Mouse (Mus musculus) limb, embryonic 13.5 days (tissue): ENCODE data around the gene Inpp5f. TPM values are rescaled to one million over a fixed set of nuclear protein-coding genes. Genes with fewer than 3 reads are reported as not detected.

ENCODE experiments used
- ATAC-seq: fragments of 200-750 bp; cut with Nextera tagmentation; 2 replicates; pipeline ENCODE4 v1.8.0; 2017; ENCODE audit warnings: low read depth, moderate number of reproducible peaks, moderate TSS enrichment; ENCODE audit not compliant: low FRiP score
- H3K27ac ChIP-seq: fragments of 300-500 bp; sonication (generic); 2 replicates; pipeline ENCODE4 v1.5.1; 2015; ENCODE audit warnings: inconsistent platforms, mild to moderate bottlenecking, moderate library complexity
- H3K27me3 ChIP-seq: fragments of 300-500 bp; sonication (generic); 2 replicates; pipeline ENCODE4 v1.6.1; 2015; ENCODE audit warnings: mild to moderate bottlenecking, inconsistent platforms
- H3K36me3 ChIP-seq: fragments of 300-500 bp; sonication (generic); 2 replicates; pipeline ENCODE4 v1.6.1; 2015; ENCODE audit warnings: inconsistent platforms, mild to moderate bottlenecking, moderate library complexity
- H3K4me1 ChIP-seq: fragments of 300-500 bp; sonication (generic); 2 replicates; pipeline ENCODE4 v1.6.1; 2015; ENCODE audit warnings: inconsistent platforms
- H3K4me2 ChIP-seq: fragments of 300-500 bp; sonication (generic); replicated peaks from 2 replicates; pipeline ENCODE4 v1.6.1; 2015; ENCODE audit warnings: inconsistent platforms, mild to moderate bottlenecking, moderate library complexity
- H3K4me3 ChIP-seq: fragments of 300-500 bp; sonication (generic); 2 replicates; pipeline ENCODE4 v1.5.1; 2015; ENCODE audit warnings: moderate library complexity, mild to moderate bottlenecking, inconsistent platforms
- H3K9ac ChIP-seq: fragments of 300-500 bp; sonication (generic); 2 replicates; pipeline ENCODE4 v1.6.1; 2015; ENCODE audit warnings: mild to moderate bottlenecking, inconsistent platforms
- H3K9me3 ChIP-seq: fragments of 300-500 bp; sonication (generic); 2 replicates; pipeline ENCODE4 v1.6.1; 2016; ENCODE audit warnings: inconsistent platforms
- whole genome bisulfite sequencing: fragments of 180-500 bp; shearing (Covaris S2); methylation state at CpG from one replicate; pipeline ENCODE4 v1.1.7; 2015; 5-methylcytosine and 5-hydroxymethylcytosine counted together
- polyA plus RNA-seq: library from polyadenylated mRNA; unstranded; fragments of >200 nt; fragmentation: Nextera tagmentation; extraction: Ambion mirVana; gene quantifications from 2 replicates; pipeline ENCODE4 v1.2.1, GENCODE M21; 2015

Gene Inpp5f
- polyA plus RNA-seq, 1 experiment from 2014 or later: 19.9 TPM

- WGBS: 74% methylated on average over 10 of the region's 10 CpGs
- H3K36me3 ChIP-seq: no peaks in the 10 kb centered on the region
- H3K4me2 ChIP-seq: no peak overlapping the region
- H3K9ac ChIP-seq: no peak overlapping the region
- no peaks in the 10 kb centered on the region for H3K27me3 ChIP-seq
- H3K27ac ChIP-seq: no peak overlapping the region
- no peak overlapping the region for H3K4me3 ChIP-seq
- H3K9me3 ChIP-seq: no peaks in the 10 kb centered on the region
- peaks cover 4% of the 10 kb centered on the region; the same call in 1 of the 2 replicates for H3K4me1 ChIP-seq
- no peak for ATAC-seq
Measured at GRCm38 (mm10) chr7:128578199-128578945, 32.8 kb upstream of the Inpp5f start.

GRCm38 (mm10) chr7:128579381-128579780 is 31.7 kb upstream of the Inpp5f start:
- Histone ChIP-seq H3K4me2 (no peak overlapping the region), H3K4me1 (no peaks in the 10 kb centered on the region), H3K9ac (no peak overlapping the region), H3K4me3 (no peak overlapping the region), H3K9me3 (no peaks in the 10 kb centered on the region), H3K36me3 (no peaks in the 10 kb centered on the region), H3K27ac (no peak overlapping the region), H3K27me3 (no peaks in the 10 kb centered on the region)
- no peak for ATAC-seq
- 87% methylated on average over 2 of the region's 2 CpGs for WGBS

- WGBS: 86% methylated on average over 6 of the region's 6 CpGs
- no peaks in the 10 kb centered on the region for H3K27me3 ChIP-seq
- no peak overlapping the region for H3K4me2 ChIP-seq
- H3K4me3 ChIP-seq: no peak overlapping the region
- H3K36me3 ChIP-seq: no peaks in the 10 kb centered on the region
- no peak for ATAC-seq
- H3K9ac ChIP-seq: no peak overlapping the region
- H3K27ac ChIP-seq: no peak overlapping the region
- H3K4me1 ChIP-seq: no peaks in the 10 kb centered on the region
- H3K9me3 ChIP-seq: no peaks in the 10 kb centered on the region
Measured at GRCm38 (mm10) chr7:128580318-128580717, 30.8 kb upstream of the Inpp5f start.

- Histone ChIP-seq H3K4me3 (no peak overlapping the region), H3K27me3 (no peaks in the 10 kb centered on the region), H3K36me3 (no peaks in the 10 kb centered on the region), H3K9me3 (no peaks in the 10 kb centered on the region), H3K4me1 (no peaks in the 10 kb centered on the region), H3K9ac (no peak overlapping the region), H3K27ac (no peak overlapping the region), H3K4me2 (no peak overlapping the region)
- 85% methylated on average over 15 of the region's 15 CpGs for WGBS
- no peak for ATAC-seq
Measured at GRCm38 (mm10) chr7:128581864-128582484, 29.2 kb upstream of the Inpp5f start.

GRCm38 (mm10) chr7:128583213-128583948 is 27.7 kb upstream of the Inpp5f start:
- Histone ChIP-seq H3K27ac (no peak overlapping the region), H3K9me3 (no peaks in the 10 kb centered on the region), H3K4me2 (no peak overlapping the region), H3K4me1 (no peaks in the 10 kb centered on the region), H3K4me3 (no peak overlapping the region), H3K9ac (no peak overlapping the region), H3K36me3 (no peaks in the 10 kb centered on the region), H3K27me3 (no peaks in the 10 kb centered on the region)
- no peak for ATAC-seq
- WGBS: 81% methylated on average over 6 of the region's 6 CpGs

- no peak overlapping the region for H3K27ac ChIP-seq
- peaks cover 14% of the 10 kb centered on the region for H3K4me1 ChIP-seq
- no peak for ATAC-seq
- H3K36me3 ChIP-seq: no peaks in the 10 kb centered on the region
- no peak overlapping the region for H3K9ac ChIP-seq
- H3K4me2 ChIP-seq: no peak overlapping the region
- no peaks in the 10 kb centered on the region for H3K9me3 ChIP-seq
- H3K4me3 ChIP-seq: no peak overlapping the region
- 71% methylated on average over 4 of the region's 4 CpGs for WGBS
- H3K27me3 ChIP-seq: no peaks in the 10 kb centered on the region
Measured at GRCm38 (mm10) chr7:128587334-128587933, 23.7 kb upstream of the Inpp5f start.

- 8% methylated on average over 9 of the region's 9 CpGs for WGBS
- no peaks in the 10 kb centered on the region for H3K36me3 ChIP-seq
- H3K4me3 ChIP-seq: no peak overlapping the region
- H3K27ac ChIP-seq: peak overlapping the region; percentile 61
- no peak for ATAC-seq
- H3K9me3 ChIP-seq: 0 out of 2 replicates have a peak, but pooled peaks cover under 1% of the 10 kb centered on the region
- H3K4me2 ChIP-seq: peak overlapping the region; percentile 60
- peaks cover 19% of the 10 kb centered on the region for H3K4me1 ChIP-seq
- H3K27me3 ChIP-seq: no peaks in the 10 kb centered on the region
- peak overlapping the region; percentile 51; the same call in 1 of the 2 replicates for H3K9ac ChIP-seq
Measured at GRCm38 (mm10) chr7:128591345-128592084, 19.6 kb upstream of the Inpp5f start.

- 7% methylated on average over 21 of the region's 21 CpGs for WGBS
- no peaks in the 10 kb centered on the region for H3K36me3 ChIP-seq
- H3K4me3 ChIP-seq: peak overlapping the region; percentile 30
- peaks cover 6% of the 10 kb centered on the region; the same call in 1 of the 2 replicates for H3K9me3 ChIP-seq
- H3K27ac ChIP-seq: peak overlapping the region; percentile 61; the same call in 1 of the 2 replicates
- peak overlapping the region; percentile 60 for H3K4me2 ChIP-seq
- H3K4me1 ChIP-seq: peaks cover 19% of the 10 kb centered on the region
- H3K9ac ChIP-seq: peak overlapping the region; percentile 45
- no peak; the same call in 1 of the 2 replicates for ATAC-seq
- no peaks in the 10 kb centered on the region for H3K27me3 ChIP-seq
Measured at GRCm38 (mm10) chr7:128592118-128592935, 18.8 kb upstream of the Inpp5f start.

- H3K27ac ChIP-seq: no peak overlapping the region
- H3K27me3 ChIP-seq: no peaks in the 10 kb centered on the region
- H3K9ac ChIP-seq: no peak overlapping the region
- 10% methylated on average over 6 of the region's 6 CpGs for WGBS
- no peak for ATAC-seq
- peak overlapping the region; percentile 60 for H3K4me2 ChIP-seq
- peaks cover 6% of the 10 kb centered on the region; the same call in 1 of the 2 replicates for H3K9me3 ChIP-seq
- H3K4me1 ChIP-seq: peaks cover 19% of the 10 kb centered on the region
- peak overlapping the region; percentile 30; the same call in 1 of the 2 replicates for H3K4me3 ChIP-seq
- no peaks in the 10 kb centered on the region for H3K36me3 ChIP-seq
Measured at GRCm38 (mm10) chr7:128592936-128593241, 18.2 kb upstream of the Inpp5f start.

- no peak for ATAC-seq
- H3K27ac ChIP-seq: no peak overlapping the region
- no peak overlapping the region for H3K4me3 ChIP-seq
- H3K4me2 ChIP-seq: no peak overlapping the region
- no peaks in the 10 kb centered on the region for H3K27me3 ChIP-seq
- 92% methylated on average over 2 of the region's 2 CpGs for WGBS
- H3K36me3 ChIP-seq: no peaks in the 10 kb centered on the region
- peaks cover 6% of the 10 kb centered on the region; the same call in 1 of the 2 replicates for H3K9me3 ChIP-seq
- H3K4me1 ChIP-seq: peaks cover 17% of the 10 kb centered on the region
- no peak overlapping the region for H3K9ac ChIP-seq
Measured at GRCm38 (mm10) chr7:128596274-128596673, 14.9 kb upstream of the Inpp5f start.

GRCm38 (mm10) chr7:128599072-128599471 is 12.1 kb upstream of the Inpp5f start:
- Histone ChIP-seq H3K4me1 (no peaks in the 10 kb centered on the region), H3K36me3 (no peaks in the 10 kb centered on the region), H3K4me2 (no peak overlapping the region), H3K27me3 (no peaks in the 10 kb centered on the region), H3K4me3 (no peak overlapping the region), H3K9ac (no peak overlapping the region), H3K27ac (no peak overlapping the region), H3K9me3 (peaks cover 6% of the 10 kb centered on the region; the same call in 1 of the 2 replicates)
- WGBS: 84% methylated on average over 5 of the region's 5 CpGs
- ATAC-seq: no peak
